In genomic region chr2:27758414-27759301, GRCm38 (mm10) we compare ENCODE assay signal across 8 mouse cellular contexts.
A peak's percentile ranks its signal among the peaks of the same experiment; 100 is the strongest.
DNase-seq lines count a peak whose midpoint lies in the region; ATAC-seq and TF ChIP-seq lines count a peak whose summit lies in the region.

No protein-coding gene starts in this region.

- peak overlapping the region; percentile 89 for H3K27ac ChIP-seq in bone marrow macrophage, adult 2 months (ENCODE audit: insufficient read depth, low read depth, low read length)
- H3K27ac ChIP-seq in embryonic facial prominence, embryonic 11.5 days (replicated peaks; ENCODE audit: low read depth, low read length), result peak overlapping the region; percentile 78
- peak overlapping the region; percentile 83 for H3K27ac ChIP-seq in intestine, embryonic 16.5 days (ENCODE audit: low read length)

- WGBS in embryonic facial prominence, embryonic 11.5 days, result 37% methylated on average over 20 of the region's 20 CpGs
- 38% methylated on average over 20 of the region's 20 CpGs for WGBS in intestine, embryonic 16.5 days

- H3K4me2 ChIP-seq in embryonic facial prominence, embryonic 11.5 days (ENCODE audit: low read depth, low read length), result no peak overlapping the region
- H3K4me2 ChIP-seq in intestine, embryonic 16.5 days (ENCODE audit: low read depth, low read length), result no peak overlapping the region

- H3K4me1 ChIP-seq in bone marrow macrophage, adult 2 months (ENCODE audit: control insufficient read depth, insufficient read depth, low read length), result peaks cover 53% of the 10 kb centered on the region
- H3K4me1 ChIP-seq in embryonic facial prominence, embryonic 11.5 days (ENCODE audit: control insufficient read depth, insufficient read depth, low read length), result peaks cover 7% of the 10 kb centered on the region
- H3K4me1 ChIP-seq in intestine, embryonic 16.5 days (ENCODE audit: control insufficient read depth, insufficient read depth, low read length), result peaks cover 26% of the 10 kb centered on the region

- peak; percentile 82 for DNase-seq in embryonic facial prominence, embryonic 11.5 days (ENCODE audit: low spot score)
- DNase-seq in gonadal fat pad, adult 2 months (ENCODE audit: low read depth), result peak; percentile 72
- DNase-seq in left cerebral cortex, adult 9 months (ENCODE audit: low spot score in 2 of 2), result peak; percentile 61 to 94
- DNase-seq in lung, postnatal 4 days, result peak; percentile 92 to 95
- peak; percentile 46 to 55 for DNase-seq in spleen, postnatal 36 days (ENCODE audit: low spot score in 2 of 2)
- no peak for DNase-seq in thymus, postnatal 0 days (ENCODE audit: low spot score)

- peaks cover 2% of the 10 kb centered on the region; the same call in 1 of the 2 replicates for H3K36me3 ChIP-seq in embryonic facial prominence, embryonic 11.5 days (replicated peaks; ENCODE audit: control insufficient read depth, insufficient read depth, low read depth, low read length)
- peaks cover 24% of the 10 kb centered on the region for H3K36me3 ChIP-seq in intestine, embryonic 16.5 days (ENCODE audit: control insufficient read depth, insufficient read depth, low read length)

- no peak for TF ChIP-seq POLR2A in bone marrow macrophage, adult 2 months (IDR thresholded peaks at IDR 0.05; ENCODE audit: borderline replicate concordance, low read depth, low read length)

- H3K4me3 ChIP-seq in bone marrow macrophage, adult 2 months (ENCODE audit: insufficient read depth, low read length), result peak overlapping the region; percentile 19
- no peak overlapping the region for H3K4me3 ChIP-seq in embryonic facial prominence, embryonic 11.5 days (ENCODE audit: low read depth, low read length)
- no peak overlapping the region for H3K4me3 ChIP-seq in intestine, embryonic 16.5 days (ENCODE audit: low read length)

- ATAC-seq in embryonic facial prominence, embryonic 11.5 days (replicated peaks; ENCODE audit: insufficient number of reproducible peaks, low FRiP score, low TSS enrichment, low read depth), result peak; percentile 61
- peak; percentile 73 for ATAC-seq in intestine, embryonic 16.5 days

- TF ChIP-seq CTCF in bone marrow macrophage, adult 2 months (IDR thresholded peaks at IDR 0.05; ENCODE audit: low read depth, low read length), result no peak; the same call in 1 of the 2 replicates

- H3K9ac ChIP-seq in embryonic facial prominence, embryonic 11.5 days (replicated peaks; ENCODE audit: low read length), result no peak overlapping the region
- H3K9ac ChIP-seq in intestine, embryonic 16.5 days (ENCODE audit: low read depth, low read length), result peak overlapping the region; percentile 15; the same call in 1 of the 2 replicates

- H3K9me3 ChIP-seq in embryonic facial prominence, embryonic 11.5 days (replicated peaks; ENCODE audit: control insufficient read depth, low read length), result no peaks in the 10 kb centered on the region
- no peaks in the 10 kb centered on the region for H3K9me3 ChIP-seq in intestine, embryonic 16.5 days (ENCODE audit: control insufficient read depth, low read length)

- no peaks in the 10 kb centered on the region for H3K27me3 ChIP-seq in embryonic facial prominence, embryonic 11.5 days (ENCODE audit: control insufficient read depth, insufficient read depth, low read length)
- no peaks in the 10 kb centered on the region for H3K27me3 ChIP-seq in intestine, embryonic 16.5 days (replicated peaks; ENCODE audit: control insufficient read depth, insufficient read depth, low read length)
